Mouse (Mus musculus) forelimb bud, embryonic 11.5 days (tissue): ENCODE measurements around the gene Apex2.
A peak's percentile ranks its signal among the peaks of the same experiment; 100 is the strongest.

Experiments used
- DNase-seq: peaks from one replicate; pipeline ENCODE4 v3.0.0-alpha.2; 2012; ENCODE audit warnings: low read depth, low spot score

The Apex2 gene

GRCm38 (mm10) chrX:150589696-150590095 is at the start of gene Apex2:
Gene Apex2, minus strand, starts transcription at chrX:150589868.
- no peak for DNase-seq

- DNase-seq = no peak
Observed at GRCm38 (mm10) chrX:150636421-150636820, 46.8 kb upstream of the Apex2 start.

GRCm38 (mm10) chrX:150598882-150599281 is 9.2 kb upstream of the Apex2 start:
- no peak for DNase-seq

- no peak for DNase-seq
Observed at GRCm38 (mm10) chrX:150595016-150595760, 5.5 kb upstream of the Apex2 start.

GRCm38 (mm10) chrX:150594176-150594575 is 4.5 kb upstream of the Apex2 start:
- DNase-seq = no peak

- DNase-seq = no peak
Observed at GRCm38 (mm10) chrX:150593266-150594035, 3.8 kb upstream of the Apex2 start.

- DNase-seq = peak; percentile 77
Observed at GRCm38 (mm10) chrX:150588023-150588764, 1.5 kb downstream of the Apex2 start, which contains the start of gene Pfkfb1. Gene Pfkfb1, plus strand, starts transcription at chrX:150588229.

- DNase-seq = no peak
Observed at GRCm38 (mm10) chrX:150585116-150585515, 4.6 kb downstream of the Apex2 start.

- DNase-seq = no peak
Observed at GRCm38 (mm10) chrX:150581921-150582320, 7.7 kb downstream of the Apex2 start.

GRCm38 (mm10) chrX:150564644-150565357 is 24.9 kb downstream of the Apex2 start:
- no peak for DNase-seq

GRCm38 (mm10) chrX:150554032-150554431 is 35.6 kb downstream of the Apex2 start:
- DNase-seq = no peak

- no peak for DNase-seq
Observed at GRCm38 (mm10) chrX:150551986-150552385, 37.7 kb downstream of the Apex2 start.

GRCm38 (mm10) chrX:150549639-150550038 is 40.0 kb downstream of the Apex2 start:
- no peak for DNase-seq

- no peak for DNase-seq
Observed at GRCm38 (mm10) chrX:150547239-150547638, 42.4 kb downstream of the Apex2 start, which contains the start of gene Alas2. Gene Alas2, plus strand, starts transcription at chrX:150547375.

- no peak for DNase-seq
Observed at GRCm38 (mm10) chrX:150541684-150542083, 48.0 kb downstream of the Apex2 start.

- DNase-seq = no peak
Observed at GRCm38 (mm10) chrX:150540111-150540510, 49.6 kb downstream of the Apex2 start.

GRCm38 (mm10) chrX:150516477-150516876 is 73.2 kb downstream of the Apex2 start:
- DNase-seq = no peak

GRCm38 (mm10) chrX:150516015-150516414 is 73.7 kb downstream of the Apex2 start:
- DNase-seq = no peak

- no peak for DNase-seq
Observed at GRCm38 (mm10) chrX:150514127-150514526, 75.5 kb downstream of the Apex2 start.

GRCm38 (mm10) chrX:150511274-150511673 is 78.4 kb downstream of the Apex2 start:
- DNase-seq = peak; percentile 29

- peak; percentile 49 for DNase-seq
Observed at GRCm38 (mm10) chrX:150510631-150511030, 79.0 kb downstream of the Apex2 start.
